ENCODE assay signal across 16 mouse cellular contexts in genomic region chr8:106888803-106889202, GRCm38 (mm10). TPM values are rescaled to one million over a fixed set of nuclear protein-coding genes. Genes with fewer than 3 reads are reported as not detected.
"Had no signal": no experiment of that assay in that cellular context is flagged by ENCODE, and none has a peak within 500 bp of the region (broad histone marks: within the 10 kb centered on the region; RNA-seq: fewer than 3 reads in every experiment).

No protein-coding gene starts in this region.

- H3K27me3 ChIP-seq: limb, embryonic 13.5 days; midbrain, embryonic 12.5 days; neural tube, embryonic 13.5 days; stomach, embryonic 15.5 days had no signal

- DNase-seq: kidney, postnatal 36 days; left cerebral cortex, postnatal 4 days; lung, adult 18-20 months; retina, postnatal 1 day; right cerebral cortex, postnatal 14 days; thymus, adult 2 months; thymus, postnatal 25 days had no signal

- ATAC-seq: midbrain, embryonic 16.5 days had no signal

- H3K4me3 ChIP-seq: layer of hippocampus, adult 2 months; limb, embryonic 13.5 days; midbrain, embryonic 12.5 days; neural tube, embryonic 13.5 days; stomach, embryonic 15.5 days had no signal

- H3K4me2 ChIP-seq: limb, embryonic 13.5 days; midbrain, embryonic 12.5 days; neural tube, embryonic 13.5 days; stomach, embryonic 15.5 days had no signal

- H3K9ac ChIP-seq: limb, embryonic 13.5 days; liver, embryonic 14.5 days; midbrain, embryonic 12.5 days; stomach, embryonic 15.5 days had no signal

- H3K27ac ChIP-seq: kidney, postnatal 0 days; layer of hippocampus, adult 2 months; limb, embryonic 13.5 days; liver, embryonic 14.5 days; midbrain, embryonic 12.5 days; neural tube, embryonic 13.5 days; stomach, embryonic 15.5 days had no signal

- H3K9me3 ChIP-seq: limb, embryonic 13.5 days; midbrain, embryonic 12.5 days; neural tube, embryonic 13.5 days; stomach, embryonic 15.5 days had no signal

RNA-seq across cellular contexts. Expression of gene Has3, which starts 18.8 kb away (rescaled TPM):
- total RNA-seq: liver, adult 2 months had no signal
